In the genomic region with DNA sequence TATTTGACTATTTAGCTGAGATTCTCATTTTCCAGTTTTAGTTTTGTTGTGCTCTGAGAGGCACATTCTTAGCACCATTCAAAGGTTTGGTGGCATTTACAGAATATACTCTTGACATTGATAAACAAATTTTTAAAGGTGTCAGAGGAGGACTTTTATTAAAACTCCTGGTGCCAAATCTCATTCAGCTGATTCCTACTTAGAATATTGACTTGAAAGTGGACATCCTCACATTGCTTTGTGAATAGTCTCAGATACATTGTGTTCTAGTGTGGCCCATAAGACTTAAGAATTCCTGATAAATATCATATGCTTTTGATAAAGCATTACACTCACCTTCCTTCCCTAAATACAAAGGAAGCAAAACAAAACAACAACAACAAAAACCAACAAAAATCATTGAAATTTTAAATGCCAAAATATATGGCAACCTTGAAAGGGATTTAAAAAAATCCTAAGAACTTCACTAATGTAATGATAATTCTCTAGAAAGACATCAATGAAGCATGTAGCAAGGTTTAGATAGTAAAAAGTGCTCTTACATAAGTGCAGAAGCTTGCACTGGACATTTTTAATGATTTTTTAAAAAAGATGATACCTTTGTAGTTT, we compare ENCODE assay signal across 8 mouse cellular contexts. TPM values are rescaled to one million over a fixed set of nuclear protein-coding genes. Genes with fewer than 3 reads are reported as not detected.
A peak's percentile ranks its signal among the peaks of the same experiment; 100 is the strongest.
DNase-seq lines count a peak whose midpoint lies in the region; ATAC-seq and TF ChIP-seq lines count a peak whose summit lies in the region.

No protein-coding gene starts in this region.

- peak overlapping the region; percentile 97 for H3K4me3 ChIP-seq in erythroblast, embryonic 14.5 days (replicated peaks)
- peak overlapping the region; percentile 96; the same call in 1 of the 2 replicates for H3K4me3 ChIP-seq in testis, adult 2 months (ENCODE audit: control insufficient read depth, low read depth, low read length)
- peak overlapping the region; percentile 79 for H3K4me3 ChIP-seq in liver, embryonic 12.5 days

- DNase-seq in testis, postnatal 14 days (ENCODE audit: low spot score): no peak
- no peak for DNase-seq in gastrocnemius, postnatal 10 days
- DNase-seq in adrenal gland, postnatal 25 days: no peak
- no peak for DNase-seq in kidney, adult 8-10 months

- no peak overlapping the region for H3K27ac ChIP-seq in testis, adult 2 months (ENCODE audit: control insufficient read depth, insufficient read depth, low read depth, low read length)
- peak overlapping the region; percentile 98 for H3K27ac ChIP-seq in liver, embryonic 12.5 days

- no peak for TF ChIP-seq CTCF in testis, adult 2 months (IDR thresholded peaks at IDR 0.05; ENCODE audit: control insufficient read depth, insufficient read depth, insufficient replicate concordance, low read depth, low read length)

- peak overlapping the region; percentile 97 for H3K9ac ChIP-seq in liver, embryonic 12.5 days

- H3K4me1 ChIP-seq in erythroblast, embryonic 14.5 days (ENCODE audit: control insufficient read depth): peaks cover 29% of the 10 kb centered on the region
- H3K4me1 ChIP-seq in testis, adult 2 months (ENCODE audit: control insufficient read depth, insufficient read depth, low read length): peaks cover 2% of the 10 kb centered on the region
- peaks cover 19% of the 10 kb centered on the region for H3K4me1 ChIP-seq in liver, embryonic 12.5 days

- H3K9me3 ChIP-seq in erythroblast, embryonic 14.5 days (ENCODE audit: control insufficient read depth, low read length): no peaks in the 10 kb centered on the region
- no peaks in the 10 kb centered on the region for H3K9me3 ChIP-seq in liver, embryonic 12.5 days (replicated peaks)

- H3K36me3 ChIP-seq in erythroblast, embryonic 14.5 days (ENCODE audit: control insufficient read depth): peaks cover 2% of the 10 kb centered on the region; the same call in 1 of the 2 replicates
- H3K36me3 ChIP-seq in testis, adult 2 months (ENCODE audit: control insufficient read depth, insufficient read depth, low read length): no peaks in the 10 kb centered on the region; the same call in 1 of the 2 replicates
- no peaks in the 10 kb centered on the region for H3K36me3 ChIP-seq in liver, embryonic 12.5 days

- H3K4me2 ChIP-seq in liver, embryonic 12.5 days: peak overlapping the region; percentile 75

- H3K27me3 ChIP-seq in erythroblast, embryonic 14.5 days (ENCODE audit: control insufficient read depth): no peaks in the 10 kb centered on the region
- H3K27me3 ChIP-seq in testis, adult 2 months (ENCODE audit: control insufficient read depth, insufficient read depth, low read length): no peaks in the 10 kb centered on the region
- no peaks in the 10 kb centered on the region for H3K27me3 ChIP-seq in liver, embryonic 12.5 days (replicated peaks)

- ATAC-seq in erythroblast, adult 5-6 weeks (replicated peaks; ENCODE audit: low FRiP score, poor library complexity, severe bottlenecking): no peak
- ATAC-seq in liver, embryonic 12.5 days: no peak

- TF ChIP-seq POLR2A in testis, adult 2 months (IDR thresholded peaks at IDR 0.05; ENCODE audit: control insufficient read depth, low read depth, low read length): no peak

RNA-seq across cellular contexts. Expression of gene Gm10762, which starts 1.1 kb away (rescaled TPM):
- 0.26 and 0.27 TPM in 2 replicates for polyA plus RNA-seq in erythroblast, embryonic 14.5 days (2012)
- 1.5 TPM in 1 of 2 replicates, not detected in the other for total RNA-seq in erythroblast, adult 5-6 weeks (2015; ENCODE audit: low replicate concordance)
- total RNA-seq in erythroblast, adult 5-6 weeks (2017; ENCODE audit: low replicate concordance): 1.4 TPM in 1 of 2 replicates, not detected in the other
- polyA plus RNA-seq in testis, adult 2 months (2012; rRNA removed): 29.2 and 34.2 TPM in 2 replicates
- polyA plus RNA-seq in liver, embryonic 12.5 days (2016; fragmentation: Nextera tagmentation; extraction: Ambion mirVana): 5.8 and 6.8 TPM in 2 replicates
- total RNA-seq in gastrocnemius, postnatal 10 days (2021): 10 to 100 TPM; 11.2 to 15.6 TPM
- 4.8 and 5.9 TPM in 2 replicates for total RNA-seq in adrenal gland, postnatal 25 days (2021)

RNA-seq across cellular contexts. Expression of gene Zc3h6, which starts 1.4 kb away (rescaled TPM):
- polyA plus RNA-seq in erythroblast, embryonic 14.5 days (2012): 0.17 and 0.26 TPM in 2 replicates
- total RNA-seq in erythroblast, adult 5-6 weeks (2015; ENCODE audit: low replicate concordance): 4.0 and 6.3 TPM in 2 replicates
- total RNA-seq in erythroblast, adult 5-6 weeks (2017; ENCODE audit: low replicate concordance): 1.3 and 5.2 TPM in 2 replicates
- 2.5 and 3.1 TPM in 2 replicates for polyA plus RNA-seq in testis, adult 2 months (2012; rRNA removed)
- polyA plus RNA-seq in liver, embryonic 12.5 days (2016; fragmentation: Nextera tagmentation; extraction: Ambion mirVana): 0.65 and 0.81 TPM in 2 replicates
- 1 to 10 TPM; 8.3 to 8.9 TPM for total RNA-seq in gastrocnemius, postnatal 10 days (2021)
- 6.5 and 9.9 TPM in 2 replicates for total RNA-seq in adrenal gland, postnatal 25 days (2021)

RNA-seq across cellular contexts. Expression of gene Zc3h8, which starts 24.7 kb away (rescaled TPM):
- polyA plus RNA-seq in erythroblast, embryonic 14.5 days (2012): not detected in 2 replicates
- 0.58 and 2.9 TPM in 2 replicates for total RNA-seq in erythroblast, adult 5-6 weeks (2015; ENCODE audit: low replicate concordance)
- total RNA-seq in erythroblast, adult 5-6 weeks (2017; ENCODE audit: low replicate concordance): 0.70 and 0.94 TPM in 2 replicates
- polyA plus RNA-seq in testis, adult 2 months (2012; rRNA removed): 4.5 and 5.1 TPM in 2 replicates
- polyA plus RNA-seq in liver, embryonic 12.5 days (2016; fragmentation: Nextera tagmentation; extraction: Ambion mirVana): 6.0 and 6.1 TPM in 2 replicates
- total RNA-seq in gastrocnemius, postnatal 10 days (2021): 1 to 10 TPM; 5.7 to 5.9 TPM
- 4.9 and 7.0 TPM in 2 replicates for total RNA-seq in adrenal gland, postnatal 25 days (2021)
